ENCODE assay signal across 8 mouse cellular contexts in genomic region chr10:26078521-26079142, GRCm38 (mm10). TPM values are rescaled to one million over a fixed set of nuclear protein-coding genes. Genes with fewer than 3 reads are reported as not detected.
DNase-seq lines count a peak whose midpoint lies in the region; ATAC-seq and TF ChIP-seq lines count a peak whose summit lies in the region.

TSS of gene Tmem200a (minus strand) at chr10:26079052.

- peak; percentile 65 for TF ChIP-seq CTCF in gastrocnemius, adult 2 months (IDR thresholded peaks at IDR 0.05)

- H3K9me3 ChIP-seq in embryonic facial prominence, embryonic 13.5 days = no peaks in the 10 kb centered on the region
- H3K9me3 ChIP-seq in heart, embryonic 12.5 days (replicated peaks) = no peaks in the 10 kb centered on the region
- H3K9me3 ChIP-seq in kidney, embryonic 15.5 days (replicated peaks) = no peaks in the 10 kb centered on the region
- H3K9me3 ChIP-seq in limb, embryonic 13.5 days = no peaks in the 10 kb centered on the region
- H3K9me3 ChIP-seq in midbrain, embryonic 16.5 days (replicated peaks; ENCODE audit: control insufficient read depth, low read length, poor library complexity, severe bottlenecking) = no peaks in the 10 kb centered on the region

- intact Hi-C loops in gastrocnemius, adult 2 months (cut with DNase I) = loop anchor here (5.0 kb wide), 1 partner anchor 396 kb away; no protein-coding TSS in a partner anchor

- peaks cover 9% of the 10 kb centered on the region; the same call in 1 of the 2 replicates for H3K4me1 ChIP-seq in embryonic facial prominence, embryonic 13.5 days
- peaks cover 7% of the 10 kb centered on the region; the same call in 1 of the 2 replicates for H3K4me1 ChIP-seq in heart, embryonic 12.5 days (replicated peaks)
- H3K4me1 ChIP-seq in kidney, embryonic 15.5 days = peaks cover 11% of the 10 kb centered on the region
- 0 out of 2 replicates have a peak, but pooled peaks cover 3% of the 10 kb centered on the region for H3K4me1 ChIP-seq in limb, embryonic 13.5 days
- H3K4me1 ChIP-seq in midbrain, embryonic 16.5 days (ENCODE audit: control insufficient read depth, insufficient read depth, low read length) = peaks cover 14% of the 10 kb centered on the region

- H3K4me3 ChIP-seq in gastrocnemius, adult 2 months = peak within 1 kb of the TSS; percentile 72
- H3K4me3 ChIP-seq in embryonic facial prominence, embryonic 13.5 days = peak within 1 kb of the TSS; percentile 68
- H3K4me3 ChIP-seq in heart, embryonic 12.5 days = peak within 1 kb of the TSS; percentile 65
- peak within 1 kb of the TSS; percentile 62 for H3K4me3 ChIP-seq in kidney, embryonic 15.5 days (replicated peaks)
- H3K4me3 ChIP-seq in limb, embryonic 13.5 days = peak within 1 kb of the TSS; percentile 69
- H3K4me3 ChIP-seq in midbrain, embryonic 16.5 days (ENCODE audit: low read depth, low read length) = peak within 1 kb of the TSS; percentile 90

- no peaks in the 10 kb centered on the region for H3K36me3 ChIP-seq in embryonic facial prominence, embryonic 13.5 days
- H3K36me3 ChIP-seq in heart, embryonic 12.5 days = no peaks in the 10 kb centered on the region
- no peaks in the 10 kb centered on the region for H3K36me3 ChIP-seq in kidney, embryonic 15.5 days
- no peaks in the 10 kb centered on the region for H3K36me3 ChIP-seq in limb, embryonic 13.5 days
- no peaks in the 10 kb centered on the region for H3K36me3 ChIP-seq in midbrain, embryonic 16.5 days (ENCODE audit: control insufficient read depth, insufficient read depth, low read length)

- peak within 1 kb of the TSS; percentile 93 for H3K4me2 ChIP-seq in embryonic facial prominence, embryonic 13.5 days
- H3K4me2 ChIP-seq in heart, embryonic 12.5 days = peak within 1 kb of the TSS; percentile 100
- H3K4me2 ChIP-seq in kidney, embryonic 15.5 days = peak within 1 kb of the TSS; percentile 97
- peak within 1 kb of the TSS; percentile 95 for H3K4me2 ChIP-seq in limb, embryonic 13.5 days (replicated peaks)
- H3K4me2 ChIP-seq in midbrain, embryonic 16.5 days (ENCODE audit: low read length) = peak within 1 kb of the TSS; percentile 54

- peak; percentile 80 for ATAC-seq in embryonic facial prominence, embryonic 13.5 days (ENCODE audit: insufficient number of reproducible peaks, insufficient read depth, low FRiP score, low TSS enrichment, low read depth)
- peak; percentile 61 for ATAC-seq in heart, embryonic 12.5 days (ENCODE audit: insufficient number of reproducible peaks, low FRiP score)
- ATAC-seq in kidney, embryonic 15.5 days (replicated peaks; ENCODE audit: low FRiP score) = peak; percentile 92
- ATAC-seq in limb, embryonic 13.5 days (ENCODE audit: low FRiP score, low read depth) = peak; percentile 86
- peak; percentile 93 for ATAC-seq in midbrain, embryonic 16.5 days

- H3K27me3 ChIP-seq in embryonic facial prominence, embryonic 13.5 days = peaks cover 9% of the 10 kb centered on the region
- peaks cover 31% of the 10 kb centered on the region for H3K27me3 ChIP-seq in heart, embryonic 12.5 days (replicated peaks)
- H3K27me3 ChIP-seq in kidney, embryonic 15.5 days = peaks cover 24% of the 10 kb centered on the region
- H3K27me3 ChIP-seq in limb, embryonic 13.5 days = peaks cover 22% of the 10 kb centered on the region
- H3K27me3 ChIP-seq in midbrain, embryonic 16.5 days (ENCODE audit: control insufficient read depth, insufficient read depth, low read depth, low read length) = no peaks in the 10 kb centered on the region

- peak; percentile 32 for DNase-seq in gastrocnemius, adult 2 months
- no peak for DNase-seq in gastrocnemius, adult 18-20 months (ENCODE audit: low spot score)
- DNase-seq in telencephalon, adult 2 months (ENCODE audit: low read depth, low spot score) = peak; percentile 27

- H3K27ac ChIP-seq in gastrocnemius, adult 2 months = no peak within 1 kb of the TSS
- H3K27ac ChIP-seq in embryonic facial prominence, embryonic 13.5 days = peak within 1 kb of the TSS; percentile 28; the same call in 1 of the 2 replicates
- H3K27ac ChIP-seq in heart, embryonic 12.5 days (ENCODE audit: poor library complexity, severe bottlenecking) = no peak within 1 kb of the TSS
- no peak within 1 kb of the TSS for H3K27ac ChIP-seq in kidney, embryonic 15.5 days
- H3K27ac ChIP-seq in limb, embryonic 13.5 days = no peak within 1 kb of the TSS
- peak within 1 kb of the TSS; percentile 85 for H3K27ac ChIP-seq in midbrain, embryonic 16.5 days (ENCODE audit: low read length)

- under 1% methylated on average over 46 of the region's 46 CpGs for WGBS in embryonic facial prominence, embryonic 13.5 days
- WGBS in heart, embryonic 12.5 days = under 1% methylated on average over 45 of the region's 46 CpGs
- 1% methylated on average over 46 of the region's 46 CpGs for WGBS in kidney, embryonic 15.5 days
- WGBS in limb, embryonic 13.5 days = 0% methylated on average over 46 of the region's 46 CpGs
- WGBS in midbrain, embryonic 16.5 days = under 1% methylated on average over 46 of the region's 46 CpGs

- H3K9ac ChIP-seq in embryonic facial prominence, embryonic 13.5 days = peak within 1 kb of the TSS; percentile 79
- H3K9ac ChIP-seq in heart, embryonic 12.5 days = peak within 1 kb of the TSS; percentile 63
- H3K9ac ChIP-seq in kidney, embryonic 15.5 days = peak within 1 kb of the TSS; percentile 50
- H3K9ac ChIP-seq in limb, embryonic 13.5 days = peak within 1 kb of the TSS; percentile 76
- H3K9ac ChIP-seq in midbrain, embryonic 16.5 days (ENCODE audit: low read depth, low read length) = peak within 1 kb of the TSS; percentile 97

RNA-seq across cellular contexts. Expression of gene Tmem200a, which starts in this region (rescaled TPM):
- total RNA-seq in gastrocnemius, adult 2 months (2021) = under 1 TPM in 1 of 2 experiments, not detected in 1; 0.81 TPM
- total RNA-seq in gastrocnemius, adult 18-20 months (2021) = under 1 TPM; 0.09 to 0.19 TPM
- 18.5 and 23.8 TPM in 2 replicates for polyA plus RNA-seq in embryonic facial prominence, embryonic 13.5 days (2015; fragmentation: Nextera tagmentation; extraction: Ambion mirVana)
- polyA plus RNA-seq in heart, embryonic 12.5 days (2016; fragmentation: Nextera tagmentation; extraction: Ambion mirVana) = 1.1 and 3.1 TPM in 2 replicates
- polyA plus RNA-seq in kidney, embryonic 15.5 days (2015; fragmentation: Nextera tagmentation; extraction: Ambion mirVana) = 3.3 and 5.0 TPM in 2 replicates
- 11.7 and 12.2 TPM in 2 replicates for polyA plus RNA-seq in limb, embryonic 13.5 days (2015; fragmentation: Nextera tagmentation; extraction: Ambion mirVana)
- polyA plus RNA-seq in midbrain, embryonic 16.5 days (2015; fragmentation: Nextera tagmentation; extraction: Ambion mirVana) = 34.3 and 35.2 TPM in 2 replicates

Comparison
In these comparisons a context has a peak if more than half of its experiments do, and no peak if none do; other contexts are left out.
1. Peak in DNase-seq and H3K4me3 ChIP-seq in gastrocnemius, adult 2 months; RNA of the gene not detected or under 1 TPM.
2. H3K27ac ChIP-seq: peak in embryonic facial prominence, embryonic 13.5 days (single experiment) and midbrain, embryonic 16.5 days (single experiment); none in gastrocnemius, adult 2 months (single experiment), heart, embryonic 12.5 days (single experiment), kidney, embryonic 15.5 days (single experiment) and limb, embryonic 13.5 days (single experiment).
3. Peak in every context shown above with its lines, with median percentiles within 50 percentile points of each other: H3K4me3 ChIP-seq, ATAC-seq, H3K4me2 ChIP-seq and H3K9ac ChIP-seq.